Mouse (Mus musculus): ENCODE measurements around the gene Rab11fip3.

DNA sequence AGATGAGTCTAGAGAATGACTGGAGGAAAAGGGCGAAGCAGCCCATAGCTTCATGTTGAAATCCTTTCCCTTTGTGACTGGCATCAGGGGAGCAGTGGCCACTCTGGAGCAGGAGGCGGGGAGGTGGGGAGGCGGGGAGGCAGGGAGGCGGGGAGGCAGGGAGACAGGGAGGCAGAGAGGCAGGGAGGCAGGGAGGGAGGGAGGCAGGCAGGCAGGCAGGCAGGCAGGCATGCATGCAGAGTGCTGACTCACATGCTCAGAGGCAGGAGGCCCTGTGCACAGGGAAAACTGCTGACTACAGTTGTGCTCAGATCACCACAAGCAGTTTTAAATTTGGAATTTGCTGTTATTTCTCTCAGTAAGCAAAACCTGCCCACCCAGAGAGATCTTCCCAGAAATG lies 32.1 kb upstream of the Rab11fip3 start:
- TF ChIP-seq CTCF (IDR thresholded peaks at IDR 0.05; ENCODE audit: low read depth) (no peak), EP300 (IDR thresholded peaks at IDR 0.05; ENCODE audit: low read depth) (no peak)
